18 mouse cellular contexts compared by ENCODE assay signal in genomic region chr1:131475306-131475705, GRCm38 (mm10).
"Had no signal": no experiment of that assay in that cellular context is flagged by ENCODE, and none has a peak within 500 bp of the region (broad histone marks: within the 10 kb centered on the region; RNA-seq: fewer than 3 reads in every experiment).

No protein-coding gene starts in this region.

- DNase-seq: lung, adult 18-20 months; lung, embryonic 14.5 days; lung, postnatal 10 days; lung, postnatal 4 days; midbrain, embryonic 14.5 days; retina, postnatal 1 day; right cerebral cortex, adult 18-20 months; right cerebral cortex, postnatal 25 days; right cerebral cortex, postnatal 4 days; spleen, adult 18-20 months; thymus, adult 18-20 months; thymus, postnatal 14 days; thymus, postnatal 36 days had no signal

- H3K4me3 ChIP-seq: midbrain, embryonic 10.5 days; midbrain, embryonic 12.5 days; myocyte; neural tube, embryonic 13.5 days; neural tube, embryonic 15.5 days had no signal

- H3K27ac ChIP-seq: midbrain, embryonic 10.5 days; midbrain, embryonic 12.5 days; neural tube, embryonic 13.5 days; neural tube, embryonic 15.5 days had no signal
